Mouse (Mus musculus): ENCODE measurements around the gene Mmp11. TPM values are rescaled to one million over a fixed set of nuclear protein-coding genes. Genes with fewer than 3 reads are reported as not detected.

Mmp11 gene
- polyA plus RNA-seq, 1 experiment from 2014 or later: 53.6 TPM

- WGBS: 45% methylated on average over 8 of the region's 8 CpGs
- no peak overlapping the region for H3K4me3 ChIP-seq (ENCODE audit: low read depth, low read length)
- no peak overlapping the region for H3K9ac ChIP-seq (ENCODE audit: low read depth, low read length)
- no peaks in the 10 kb centered on the region for H3K27me3 ChIP-seq (replicated peaks; ENCODE audit: control insufficient read depth, insufficient read depth, low read length)
- H3K27ac ChIP-seq (replicated peaks; ENCODE audit: low read depth, low read length): no peak overlapping the region
- H3K4me1 ChIP-seq (ENCODE audit: control insufficient read depth, insufficient read depth, low read length): peaks cover 16% of the 10 kb centered on the region
- peaks cover 35% of the 10 kb centered on the region; the same call in 1 of the 2 replicates for H3K36me3 ChIP-seq (ENCODE audit: control insufficient read depth, insufficient read depth, low read length)
- no peak overlapping the region for H3K4me2 ChIP-seq (ENCODE audit: low read depth, low read length)
- H3K9me3 ChIP-seq (ENCODE audit: control insufficient read depth, low read length): no peaks in the 10 kb centered on the region
- ATAC-seq (ENCODE audit: low read depth): no peak
- DNase-seq (ENCODE audit: low spot score): peak; percentile 63
These were observed 19.5 kb downstream of the Mmp11 start for GRCm38 (mm10) chr10:75916840-75917239.

GRCm38 (mm10) chr10:75915557-75915956 is 20.7 kb downstream of the Mmp11 start:
- no peaks in the 10 kb centered on the region for H3K27me3 ChIP-seq (replicated peaks; ENCODE audit: control insufficient read depth, insufficient read depth, low read length)
- H3K4me1 ChIP-seq (ENCODE audit: control insufficient read depth, insufficient read depth, low read length): peaks cover 16% of the 10 kb centered on the region
- 68% methylated on average over 7 of the region's 7 CpGs for WGBS
- H3K9me3 ChIP-seq (ENCODE audit: control insufficient read depth, low read length): no peaks in the 10 kb centered on the region
- H3K4me2 ChIP-seq (ENCODE audit: low read depth, low read length): no peak overlapping the region
- H3K4me3 ChIP-seq (ENCODE audit: low read depth, low read length): no peak overlapping the region
- H3K9ac ChIP-seq (ENCODE audit: low read depth, low read length): no peak overlapping the region
- peaks cover 47% of the 10 kb centered on the region for H3K36me3 ChIP-seq (ENCODE audit: control insufficient read depth, insufficient read depth, low read length)
- DNase-seq (ENCODE audit: low spot score) (no peak), ATAC-seq (ENCODE audit: low read depth) (no peak)
- H3K27ac ChIP-seq (replicated peaks; ENCODE audit: low read depth, low read length): no peak overlapping the region

- DNase-seq (ENCODE audit: low spot score): peak; percentile 39
- no peaks in the 10 kb centered on the region for H3K4me1 ChIP-seq (ENCODE audit: control insufficient read depth, insufficient read depth, low read length)
- H3K36me3 ChIP-seq (ENCODE audit: control insufficient read depth, insufficient read depth, low read length): peaks cover 55% of the 10 kb centered on the region
- H3K9me3 ChIP-seq (ENCODE audit: control insufficient read depth, low read length): no peaks in the 10 kb centered on the region
- H3K4me3 ChIP-seq (ENCODE audit: low read depth, low read length): no peak overlapping the region
- no peak for ATAC-seq (ENCODE audit: low read depth)
- no peak overlapping the region for H3K9ac ChIP-seq (ENCODE audit: low read depth, low read length)
- 41% methylated on average over 6 of the region's 6 CpGs for WGBS
- no peaks in the 10 kb centered on the region for H3K27me3 ChIP-seq (replicated peaks; ENCODE audit: control insufficient read depth, insufficient read depth, low read length)
- H3K27ac ChIP-seq (replicated peaks; ENCODE audit: low read depth, low read length): no peak overlapping the region; the same call in 1 of the 2 replicates
- no peak overlapping the region for H3K4me2 ChIP-seq (ENCODE audit: low read depth, low read length)
These were observed 23.2 kb downstream of the Mmp11 start for GRCm38 (mm10) chr10:75913013-75913589.

- 76% methylated on average over 2 of the region's 2 CpGs for WGBS
- DNase-seq (ENCODE audit: low spot score) (no peak), ATAC-seq (ENCODE audit: low read depth) (no peak)
- Histone ChIP-seq H3K27ac (replicated peaks; ENCODE audit: low read depth, low read length) (no peak overlapping the region), H3K4me1 (ENCODE audit: control insufficient read depth, insufficient read depth, low read length) (no peaks in the 10 kb centered on the region), H3K4me3 (ENCODE audit: low read depth, low read length) (no peak overlapping the region), H3K4me2 (ENCODE audit: low read depth, low read length) (no peak overlapping the region), H3K9ac (ENCODE audit: low read depth, low read length) (no peak overlapping the region), H3K36me3 (ENCODE audit: control insufficient read depth, insufficient read depth, low read length) (peaks cover 69% of the 10 kb centered on the region), H3K27me3 (replicated peaks; ENCODE audit: control insufficient read depth, insufficient read depth, low read length) (no peaks in the 10 kb centered on the region), H3K9me3 (ENCODE audit: control insufficient read depth, low read length) (no peaks in the 10 kb centered on the region)
These were observed 25.6 kb downstream of the Mmp11 start for GRCm38 (mm10) chr10:75910698-75911097.

GRCm38 (mm10) chr10:75906882-75907281 is 29.4 kb downstream of the Mmp11 start:
- ATAC-seq (ENCODE audit: low read depth) (no peak), DNase-seq (ENCODE audit: low spot score) (no peak)
- Histone ChIP-seq H3K27me3 (replicated peaks; ENCODE audit: control insufficient read depth, insufficient read depth, low read length) (no peaks in the 10 kb centered on the region), H3K4me1 (ENCODE audit: control insufficient read depth, insufficient read depth, low read length) (no peaks in the 10 kb centered on the region), H3K4me2 (ENCODE audit: low read depth, low read length) (no peak overlapping the region), H3K36me3 (ENCODE audit: control insufficient read depth, insufficient read depth, low read length) (peaks cover 91% of the 10 kb centered on the region), H3K27ac (replicated peaks; ENCODE audit: low read depth, low read length) (no peak overlapping the region), H3K9ac (ENCODE audit: low read depth, low read length) (no peak overlapping the region), H3K9me3 (ENCODE audit: control insufficient read depth, low read length) (no peaks in the 10 kb centered on the region), H3K4me3 (ENCODE audit: low read depth, low read length) (no peak overlapping the region)
- WGBS: 89% methylated on average over 4 of the region's 4 CpGs

GRCm38 (mm10) chr10:75904391-75904790 is 31.9 kb downstream of the Mmp11 start:
- Histone ChIP-seq H3K9ac (ENCODE audit: low read depth, low read length) (peak overlapping the region; percentile 2; the same call in 1 of the 2 replicates), H3K4me2 (ENCODE audit: low read depth, low read length) (no peak overlapping the region), H3K9me3 (ENCODE audit: control insufficient read depth, low read length) (no peaks in the 10 kb centered on the region), H3K4me3 (ENCODE audit: low read depth, low read length) (no peak overlapping the region), H3K4me1 (ENCODE audit: control insufficient read depth, insufficient read depth, low read length) (no peaks in the 10 kb centered on the region), H3K27me3 (replicated peaks; ENCODE audit: control insufficient read depth, insufficient read depth, low read length) (no peaks in the 10 kb centered on the region), H3K36me3 (ENCODE audit: control insufficient read depth, insufficient read depth, low read length) (peaks cover 88% of the 10 kb centered on the region), H3K27ac (replicated peaks; ENCODE audit: low read depth, low read length) (no peak overlapping the region)
- WGBS: 87% methylated on average over 5 of the region's 5 CpGs
- DNase-seq (ENCODE audit: low spot score): no peak
- no peak for ATAC-seq (ENCODE audit: low read depth)

GRCm38 (mm10) chr10:75898846-75899245 is 37.5 kb downstream of the Mmp11 start:
- peaks cover 78% of the 10 kb centered on the region for H3K36me3 ChIP-seq (ENCODE audit: control insufficient read depth, insufficient read depth, low read length)
- H3K9me3 ChIP-seq (ENCODE audit: control insufficient read depth, low read length): no peaks in the 10 kb centered on the region
- no peaks in the 10 kb centered on the region for H3K4me1 ChIP-seq (ENCODE audit: control insufficient read depth, insufficient read depth, low read length)
- no peaks in the 10 kb centered on the region for H3K27me3 ChIP-seq (replicated peaks; ENCODE audit: control insufficient read depth, insufficient read depth, low read length)
- 71% methylated on average over 3 of the region's 3 CpGs for WGBS
- ATAC-seq (ENCODE audit: low read depth) (peak; percentile 53; the same call in 1 of the 2 replicates), DNase-seq (ENCODE audit: low spot score) (peak; percentile 49)
- no peak overlapping the region for H3K9ac ChIP-seq (ENCODE audit: low read depth, low read length)
- H3K4me3 ChIP-seq (ENCODE audit: low read depth, low read length): no peak overlapping the region
- H3K4me2 ChIP-seq (ENCODE audit: low read depth, low read length): no peak overlapping the region
- no peak overlapping the region; the same call in 1 of the 2 replicates for H3K27ac ChIP-seq (replicated peaks; ENCODE audit: low read depth, low read length)

GRCm38 (mm10) chr10:75898039-75898564 is 38.2 kb downstream of the Mmp11 start:
- DNase-seq (ENCODE audit: low spot score) (no peak), ATAC-seq (ENCODE audit: low read depth) (no peak)
- WGBS: 86% methylated on average over 6 of the region's 6 CpGs
- no peak overlapping the region for H3K9ac ChIP-seq (ENCODE audit: low read depth, low read length)
- H3K4me1 ChIP-seq (ENCODE audit: control insufficient read depth, insufficient read depth, low read length): peaks cover 5% of the 10 kb centered on the region; the same call in 1 of the 2 replicates
- H3K4me3 ChIP-seq (ENCODE audit: low read depth, low read length): no peak overlapping the region
- H3K9me3 ChIP-seq (ENCODE audit: control insufficient read depth, low read length): no peaks in the 10 kb centered on the region
- H3K27ac ChIP-seq (replicated peaks; ENCODE audit: low read depth, low read length): no peak overlapping the region
- H3K36me3 ChIP-seq (ENCODE audit: control insufficient read depth, insufficient read depth, low read length): peaks cover 71% of the 10 kb centered on the region
- H3K4me2 ChIP-seq (ENCODE audit: low read depth, low read length): no peak overlapping the region
- H3K27me3 ChIP-seq (replicated peaks; ENCODE audit: control insufficient read depth, insufficient read depth, low read length): no peaks in the 10 kb centered on the region

- H3K9ac ChIP-seq (ENCODE audit: low read depth, low read length): no peak overlapping the region
- WGBS: 40% methylated on average over 6 of the region's 6 CpGs
- no peaks in the 10 kb centered on the region for H3K27me3 ChIP-seq (replicated peaks; ENCODE audit: control insufficient read depth, insufficient read depth, low read length)
- H3K4me1 ChIP-seq (ENCODE audit: control insufficient read depth, insufficient read depth, low read length): peaks cover 5% of the 10 kb centered on the region; the same call in 1 of the 2 replicates
- DNase-seq (ENCODE audit: low spot score) (peak; percentile 58), ATAC-seq (ENCODE audit: low read depth) (no peak)
- no peak overlapping the region for H3K4me2 ChIP-seq (ENCODE audit: low read depth, low read length)
- no peaks in the 10 kb centered on the region for H3K9me3 ChIP-seq (ENCODE audit: control insufficient read depth, low read length)
- no peak overlapping the region for H3K4me3 ChIP-seq (ENCODE audit: low read depth, low read length)
- H3K36me3 ChIP-seq (ENCODE audit: control insufficient read depth, insufficient read depth, low read length): peaks cover 64% of the 10 kb centered on the region
- H3K27ac ChIP-seq (replicated peaks; ENCODE audit: low read depth, low read length): no peak overlapping the region
These were observed 38.9 kb downstream of the Mmp11 start for GRCm38 (mm10) chr10:75897373-75897772.

All from embryonic facial prominence, embryonic 14.5 days (tissue).